Mouse (Mus musculus): ENCODE data around the gene Cpne2.

Gene Cpne2

GRCm38 (mm10) chr8:94537456-94537855 is 4.7 kb downstream of the Cpne2 start:
- no peak for DNase-seq (ENCODE audit: low spot score)

GRCm38 (mm10) chr8:94540025-94540424 is 7.2 kb downstream of the Cpne2 start:
- DNase-seq (ENCODE audit: low spot score) = no peak

DNA sequence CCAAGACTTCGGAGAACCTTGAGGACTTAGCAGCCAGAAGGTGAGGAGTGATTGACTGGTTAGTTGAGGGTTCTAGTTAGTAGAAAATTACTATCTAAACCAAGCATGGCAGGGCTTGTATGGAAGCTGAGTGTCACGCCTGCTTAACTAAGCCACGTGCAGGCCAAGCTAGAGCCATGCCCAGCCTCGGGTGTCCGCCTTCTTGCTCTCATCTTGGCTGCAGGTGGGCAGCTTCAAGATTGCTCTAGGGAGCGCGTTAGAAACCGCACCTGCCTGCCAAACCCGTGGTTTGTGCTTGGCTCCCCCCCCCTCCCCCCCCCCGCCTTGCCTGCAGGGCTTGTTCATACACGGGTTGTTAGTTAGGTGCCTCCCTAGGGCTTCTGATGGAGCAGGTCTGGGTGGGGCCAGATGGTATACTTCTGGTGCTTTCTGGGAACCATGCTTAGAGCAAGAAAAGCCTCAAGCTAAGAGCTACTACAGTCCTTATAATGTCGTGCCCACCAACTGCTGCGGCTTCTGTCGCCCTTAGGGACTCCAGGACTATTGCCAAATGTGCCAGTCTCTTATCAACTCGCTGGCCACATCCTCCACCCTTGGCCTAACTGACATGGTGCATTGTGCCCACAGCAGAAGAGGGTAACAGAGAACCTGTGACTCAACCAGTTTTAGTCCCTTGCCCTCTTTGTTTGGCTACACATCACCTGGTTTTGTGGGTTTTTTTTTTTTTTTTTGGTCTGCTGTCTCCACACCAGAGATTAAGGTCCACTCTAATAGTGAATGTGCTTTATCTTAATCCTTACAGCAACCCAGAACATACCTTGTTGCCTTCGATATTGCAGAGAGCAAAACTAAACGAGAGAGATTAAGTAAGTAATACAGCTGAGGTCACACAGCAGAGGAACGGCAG is 8.4 kb downstream of the Cpne2 start:
- no peak for DNase-seq (ENCODE audit: low spot score)

DNA sequence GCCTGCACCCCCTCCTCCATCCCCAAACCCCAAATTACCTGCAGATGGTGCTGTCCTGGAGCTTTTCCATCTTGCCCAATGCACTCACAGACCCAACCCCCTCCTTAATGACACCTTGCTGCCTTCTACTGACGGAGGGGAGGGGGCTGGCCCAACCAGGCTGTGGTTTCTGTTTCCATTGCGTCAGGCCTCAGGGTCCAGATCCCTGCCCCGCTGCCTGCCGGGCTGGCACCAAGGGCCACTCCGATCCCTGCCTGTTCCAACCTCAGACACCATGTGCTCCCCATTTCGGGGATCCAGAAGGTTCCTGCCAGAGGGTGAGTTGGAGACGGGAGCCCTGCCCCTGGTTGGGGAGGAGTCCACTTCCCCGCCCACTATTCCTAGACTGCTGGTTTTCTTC is 11.2 kb downstream of the Cpne2 start:
- no peak for DNase-seq (ENCODE audit: low spot score)

GRCm38 (mm10) chr8:94549041-94549440 is 16.3 kb downstream of the Cpne2 start:
- no peak for DNase-seq (ENCODE audit: low spot score)

DNA sequence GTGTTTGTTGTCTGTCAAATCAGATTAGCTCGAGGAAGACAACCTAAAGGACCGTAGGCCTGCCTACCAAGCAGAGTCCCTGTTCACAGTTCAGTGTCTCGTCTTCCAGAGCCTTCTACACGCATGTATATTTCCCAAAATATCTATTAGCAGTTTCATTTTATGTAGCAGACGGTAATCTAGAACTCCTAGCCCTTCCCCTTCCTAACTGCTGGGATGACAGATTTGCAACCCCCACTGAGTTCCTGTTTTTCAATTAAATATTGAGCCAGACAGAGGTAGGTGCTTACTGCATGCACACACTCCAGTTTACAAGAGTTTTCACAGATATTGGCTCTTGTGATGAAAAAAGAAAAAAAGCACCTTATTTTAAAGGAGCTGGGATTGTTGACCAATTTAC is 16.7 kb downstream of the Cpne2 start:
- no peak for DNase-seq (ENCODE audit: low spot score)

DNA sequence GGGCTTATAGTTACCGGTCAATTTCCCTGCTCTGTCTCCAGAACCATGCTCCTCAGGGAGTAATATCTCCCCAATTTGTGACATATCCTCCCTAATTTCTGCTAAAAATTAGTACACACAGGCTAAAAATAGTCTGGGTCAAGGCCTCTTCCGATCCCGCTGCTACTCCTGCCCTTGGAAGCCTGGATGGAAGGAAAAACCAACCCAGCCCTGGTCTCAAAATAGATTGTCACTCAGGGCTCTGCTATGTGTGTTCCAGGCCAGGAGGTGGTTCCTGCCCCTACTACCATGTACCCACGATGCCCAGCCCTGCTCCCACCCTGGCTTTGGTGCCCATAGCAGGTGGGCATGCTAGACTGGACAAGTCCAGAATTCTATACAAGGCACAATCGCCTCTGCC is 17.2 kb downstream of the Cpne2 start:
- DNase-seq (ENCODE audit: low spot score) = no peak

GRCm38 (mm10) chr8:94551471-94552422 is 19.0 kb downstream of the Cpne2 start:
- DNase-seq (ENCODE audit: low spot score) = no peak

- no peak for DNase-seq (ENCODE audit: low spot score)
Observed at GRCm38 (mm10) chr8:94552696-94553095, 19.9 kb downstream of the Cpne2 start.

GRCm38 (mm10) chr8:94557281-94557680 is 24.5 kb downstream of the Cpne2 start:
- no peak for DNase-seq (ENCODE audit: low spot score)

DNA sequence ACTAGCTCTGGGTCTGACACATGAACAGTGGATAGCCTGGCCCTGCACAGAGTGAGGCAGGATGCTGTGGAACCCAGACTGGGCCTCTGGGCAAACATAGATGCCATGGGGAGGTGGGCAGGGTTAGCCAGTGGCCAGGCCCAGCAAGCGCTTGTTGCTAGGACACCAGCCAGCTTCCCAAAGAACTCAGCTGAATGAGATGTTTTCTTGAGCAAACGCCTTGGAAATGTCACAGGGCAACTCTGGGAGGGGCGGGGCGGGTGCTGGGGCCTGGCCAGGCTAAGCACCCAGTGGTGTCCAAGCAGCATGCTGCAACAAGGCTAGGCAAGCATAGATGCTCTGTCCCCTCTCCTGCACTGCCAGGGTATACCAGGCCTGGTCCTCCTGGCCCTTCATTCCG is 28.5 kb downstream of the Cpne2 start:
- DNase-seq (ENCODE audit: low spot score) = no peak

GRCm38 (mm10) chr8:94564421-94564820 is 31.6 kb downstream of the Cpne2 start:
- DNase-seq (ENCODE audit: low spot score) = no peak

- no peak for DNase-seq (ENCODE audit: low spot score)
Observed at GRCm38 (mm10) chr8:94566033-94566432, 33.2 kb downstream of the Cpne2 start.

DNA sequence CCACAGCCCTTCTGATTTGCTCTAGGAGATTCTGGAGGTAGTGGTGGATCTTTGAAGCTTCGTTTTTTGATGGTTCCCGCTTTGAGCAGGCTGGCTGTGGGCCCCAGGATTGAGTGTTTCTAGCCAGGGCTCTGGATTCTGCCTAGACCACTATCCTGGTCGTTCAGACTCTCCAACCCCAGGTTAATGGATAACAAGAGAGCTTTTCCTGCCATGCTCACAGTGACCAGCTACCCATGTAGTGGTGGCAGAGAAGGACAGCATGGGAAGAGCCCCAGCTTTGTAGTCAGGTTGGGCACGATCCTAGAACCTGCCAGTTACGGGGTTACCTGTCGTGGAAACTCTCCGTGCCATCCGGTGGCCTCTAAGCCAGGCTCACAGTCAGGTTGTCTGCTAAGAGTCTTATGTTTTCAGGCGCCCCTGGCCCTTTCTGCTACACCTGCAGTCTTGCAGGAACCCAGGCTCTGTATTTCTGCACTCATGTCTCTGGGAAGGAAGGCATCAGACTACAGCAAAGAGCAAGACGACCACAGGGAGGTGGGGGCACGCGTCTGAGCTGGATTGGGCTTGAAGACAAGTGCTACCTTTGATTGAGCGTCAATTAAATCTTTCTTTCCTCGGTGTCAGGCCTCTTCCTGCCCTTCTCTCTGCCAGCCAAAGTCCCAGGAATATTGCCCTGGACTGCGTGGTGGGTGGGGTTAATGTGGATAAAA is 33.8 kb downstream of the Cpne2 start:
- DNase-seq (ENCODE audit: low spot score) = no peak

- no peak for DNase-seq (ENCODE audit: low spot score)
Observed at GRCm38 (mm10) chr8:94567159-94567849, 34.5 kb downstream of the Cpne2 start.

DNA sequence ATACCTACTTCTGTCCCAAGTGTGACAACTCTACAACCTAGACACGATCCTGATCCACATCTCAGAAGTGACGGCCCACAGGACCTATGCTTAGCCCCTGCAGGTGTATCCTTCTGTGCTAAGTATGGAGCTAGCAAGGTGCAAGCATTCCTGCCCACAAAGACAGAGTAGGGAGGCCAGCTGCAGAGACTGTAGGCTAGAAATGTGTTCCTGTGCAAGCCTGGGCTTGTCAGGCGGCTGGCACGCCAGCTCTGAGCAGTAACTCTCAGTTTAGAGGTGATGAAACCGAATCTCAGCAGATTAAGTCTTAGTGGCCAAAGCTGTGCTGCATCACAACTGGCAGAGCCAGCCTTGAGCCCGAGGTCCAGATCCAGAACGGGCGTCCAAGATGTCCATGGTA is 35.3 kb downstream of the Cpne2 start:
- no peak for DNase-seq (ENCODE audit: low spot score)

- DNase-seq (ENCODE audit: low spot score) = no peak
Observed at GRCm38 (mm10) chr8:94569419-94569818, 36.6 kb downstream of the Cpne2 start.

- DNase-seq (ENCODE audit: low spot score) = no peak
Observed at GRCm38 (mm10) chr8:94571896-94572295, 39.1 kb downstream of the Cpne2 start.

- no peak for DNase-seq (ENCODE audit: low spot score)
Observed at GRCm38 (mm10) chr8:94574159-94574907, 41.5 kb downstream of the Cpne2 start.

DNA sequence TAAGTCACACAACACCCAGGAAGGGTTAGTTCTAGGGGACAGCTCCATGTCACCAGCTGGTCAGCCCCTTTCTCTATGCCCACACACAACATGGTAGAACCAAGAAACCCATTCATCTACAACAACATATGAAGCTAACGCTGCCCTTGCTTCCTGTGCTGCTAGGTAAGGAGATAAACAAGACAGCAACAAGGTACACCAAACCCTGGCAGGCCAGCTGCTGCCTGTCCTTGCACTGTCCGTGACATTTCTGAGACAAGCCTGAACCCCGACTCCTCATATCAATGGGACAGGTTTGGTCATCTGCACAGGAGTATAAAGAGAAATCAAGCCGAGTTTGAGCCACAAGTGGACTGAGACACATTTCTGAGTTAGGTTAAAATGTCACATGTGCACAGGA is 42.4 kb downstream of the Cpne2 start:
- DNase-seq (ENCODE audit: low spot score) = no peak

All from ovary, postnatal 36 days (tissue).